Mouse (Mus musculus): ENCODE measurements around the gene Jph2. TPM values are rescaled to one million over a fixed set of nuclear protein-coding genes. Genes with fewer than 3 reads are reported as not detected.
A peak's percentile ranks its signal among the peaks of the same experiment; 100 is the strongest.

Jph2 gene
- polyA plus RNA-seq, 1 experiment from 2014 or later: 0.74 TPM

DNA sequence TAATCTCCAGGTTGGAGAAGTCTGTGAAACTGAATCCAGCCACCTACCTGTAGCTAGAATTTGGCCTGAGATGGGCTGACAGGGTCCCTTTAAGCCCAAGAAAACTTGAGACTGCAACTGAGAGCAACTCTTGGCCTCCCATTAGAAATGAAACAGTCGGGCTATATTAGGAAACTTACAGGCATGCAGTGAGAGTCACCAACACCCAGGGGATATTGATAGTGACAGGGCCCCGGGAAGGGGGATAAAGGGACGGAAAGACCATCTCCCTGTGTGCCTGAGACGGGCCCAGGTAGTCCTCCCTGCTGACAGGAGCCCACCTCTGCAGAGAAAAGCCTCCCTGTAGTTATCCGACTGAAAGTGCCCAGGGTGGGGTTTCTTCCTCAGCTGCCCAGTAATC lies 18.4 kb downstream of the Jph2 start:
- peaks cover 28% of the 10 kb centered on the region for H3K27me3 ChIP-seq
- no peak overlapping the region for H3K4me2 ChIP-seq
- no peak overlapping the region for H3K27ac ChIP-seq (replicated peaks)
- H3K4me1 ChIP-seq (replicated peaks): no peaks in the 10 kb centered on the region
- no peak overlapping the region for H3K4me3 ChIP-seq
- 79% methylated on average over 5 of the region's 5 CpGs for WGBS
- H3K9ac ChIP-seq: no peak overlapping the region
- no peak for ATAC-seq (ENCODE audit: low FRiP score, low read depth)
- H3K36me3 ChIP-seq: no peaks in the 10 kb centered on the region
- no peaks in the 10 kb centered on the region for H3K9me3 ChIP-seq

DNA sequence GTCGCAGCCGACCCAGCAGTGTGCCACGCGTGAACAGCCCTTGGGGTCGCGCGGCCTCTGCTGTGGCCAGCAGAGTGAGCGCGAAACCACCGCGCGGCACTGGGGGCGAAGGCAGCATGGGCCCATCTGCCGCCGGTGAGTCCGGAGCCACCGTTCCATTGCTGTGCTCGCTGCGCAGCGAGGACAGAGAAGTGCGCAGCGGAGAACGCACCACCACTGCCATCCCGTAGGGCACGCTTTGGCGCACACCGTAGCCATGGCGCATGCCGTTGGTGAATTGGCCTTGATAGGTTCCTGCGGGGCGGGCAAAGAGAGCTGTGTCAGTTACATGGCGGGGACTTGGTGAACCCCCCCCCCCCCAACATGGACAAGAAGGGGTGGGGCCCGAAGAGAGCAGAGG lies 21.7 kb downstream of the Jph2 start:
- 42% methylated on average over 33 of the region's 33 CpGs for WGBS
- H3K36me3 ChIP-seq: no peaks in the 10 kb centered on the region
- H3K9me3 ChIP-seq: no peaks in the 10 kb centered on the region
- H3K4me2 ChIP-seq: peak overlapping the region; percentile 35; the same call in 1 of the 2 replicates
- no peaks in the 10 kb centered on the region for H3K4me1 ChIP-seq (replicated peaks)
- peaks cover 31% of the 10 kb centered on the region for H3K27me3 ChIP-seq
- no peak overlapping the region for H3K9ac ChIP-seq
- no peak for ATAC-seq (ENCODE audit: low FRiP score, low read depth)
- no peak overlapping the region for H3K27ac ChIP-seq (replicated peaks)
- H3K4me3 ChIP-seq: peak overlapping the region; percentile 11; the same call in 1 of the 2 replicates

DNA sequence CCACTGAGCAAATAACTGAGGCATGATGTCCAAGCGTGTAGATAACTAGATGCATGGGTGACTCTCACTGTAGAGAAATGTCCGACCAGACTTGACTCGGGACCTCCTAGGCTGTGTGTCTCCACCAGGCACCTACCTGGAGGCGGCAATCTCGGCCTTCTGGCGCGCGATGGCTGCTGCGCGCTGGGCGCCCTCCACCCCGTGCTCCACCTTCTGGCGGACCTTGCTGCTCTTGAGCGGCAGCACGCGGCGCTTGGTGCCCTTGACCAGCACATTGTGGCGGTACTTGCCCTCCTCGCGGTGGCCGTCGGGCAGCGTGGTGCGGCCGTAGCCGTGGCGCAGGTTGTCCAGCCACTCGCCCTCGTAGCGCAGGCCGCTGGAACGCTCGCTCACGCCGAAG lies 22.3 kb downstream of the Jph2 start:
- Histone ChIP-seq H3K36me3 (no peaks in the 10 kb centered on the region), H3K4me2 (peak overlapping the region; percentile 35; the same call in 1 of the 2 replicates)

DNA sequence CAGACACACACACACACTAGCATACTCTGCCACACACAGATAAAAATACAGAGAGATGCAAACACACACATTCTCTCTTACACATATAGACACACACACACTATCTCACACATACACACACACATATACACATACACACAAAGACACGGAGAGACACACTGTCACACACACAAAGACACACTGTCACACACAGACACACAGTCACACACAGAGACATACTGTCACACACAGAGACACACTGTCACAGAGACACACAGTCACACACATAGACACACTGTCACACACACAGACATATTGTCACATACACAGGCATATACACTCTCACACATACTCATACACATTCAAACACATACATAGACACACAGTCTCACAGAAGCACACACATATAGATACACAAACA lies 25.2 kb downstream of the Jph2 start:
- H3K9ac ChIP-seq: no peak overlapping the region
- WGBS: 92% methylated on average over 1 of the region's 1 CpGs

More for the DNA sequence above, 22.3 kb downstream of the Jph2 start:
- H3K9me3 ChIP-seq: no peaks in the 10 kb centered on the region
- ATAC-seq (ENCODE audit: low FRiP score, low read depth): no peak
- no peak overlapping the region for H3K9ac ChIP-seq
- 44% methylated on average over 35 of the region's 35 CpGs for WGBS
- H3K27ac ChIP-seq (replicated peaks): no peak overlapping the region
- no peaks in the 10 kb centered on the region for H3K4me1 ChIP-seq (replicated peaks)
- H3K27me3 ChIP-seq: peaks cover 31% of the 10 kb centered on the region
- H3K4me3 ChIP-seq: peak overlapping the region; percentile 11

DNA sequence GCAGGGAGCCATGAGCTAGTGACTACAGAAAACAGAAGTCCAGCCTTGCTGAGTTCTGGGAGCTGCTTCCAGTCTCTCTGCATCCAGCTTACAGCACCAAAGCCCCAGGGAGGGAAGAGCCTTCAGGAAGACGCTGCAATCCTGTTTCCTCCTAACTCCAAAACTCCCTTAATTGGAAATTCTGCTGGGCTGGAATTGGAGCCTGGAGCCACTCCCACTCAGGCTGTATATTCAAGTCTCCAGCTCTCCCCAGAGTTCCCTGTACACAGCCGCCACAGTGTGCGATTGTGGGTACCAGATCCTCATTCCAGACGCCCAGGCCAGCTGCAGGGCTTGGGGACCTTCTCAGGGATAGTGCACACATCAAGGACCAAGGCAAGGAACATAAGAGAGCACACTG lies 27.6 kb downstream of the Jph2 start:
- Histone ChIP-seq H3K27ac (replicated peaks) (no peak overlapping the region), H3K27me3 (peaks cover 11% of the 10 kb centered on the region), H3K9ac (no peak overlapping the region), H3K4me2 (no peak overlapping the region), H3K9me3 (no peaks in the 10 kb centered on the region), H3K4me3 (no peak overlapping the region), H3K4me1 (replicated peaks) (no peaks in the 10 kb centered on the region), H3K36me3 (no peaks in the 10 kb centered on the region)
- WGBS: 65% methylated on average over 4 of the region's 4 CpGs
- ATAC-seq (ENCODE audit: low FRiP score, low read depth): no peak

More for the DNA sequence above, 25.2 kb downstream of the Jph2 start:
- Histone ChIP-seq H3K27ac (replicated peaks) (no peak overlapping the region), H3K9me3 (no peaks in the 10 kb centered on the region), H3K27me3 (peaks cover 31% of the 10 kb centered on the region), H3K4me3 (no peak overlapping the region), H3K36me3 (no peaks in the 10 kb centered on the region), H3K4me1 (replicated peaks) (no peaks in the 10 kb centered on the region), H3K4me2 (no peak overlapping the region)
- no peak for ATAC-seq (ENCODE audit: low FRiP score, low read depth)

DNA sequence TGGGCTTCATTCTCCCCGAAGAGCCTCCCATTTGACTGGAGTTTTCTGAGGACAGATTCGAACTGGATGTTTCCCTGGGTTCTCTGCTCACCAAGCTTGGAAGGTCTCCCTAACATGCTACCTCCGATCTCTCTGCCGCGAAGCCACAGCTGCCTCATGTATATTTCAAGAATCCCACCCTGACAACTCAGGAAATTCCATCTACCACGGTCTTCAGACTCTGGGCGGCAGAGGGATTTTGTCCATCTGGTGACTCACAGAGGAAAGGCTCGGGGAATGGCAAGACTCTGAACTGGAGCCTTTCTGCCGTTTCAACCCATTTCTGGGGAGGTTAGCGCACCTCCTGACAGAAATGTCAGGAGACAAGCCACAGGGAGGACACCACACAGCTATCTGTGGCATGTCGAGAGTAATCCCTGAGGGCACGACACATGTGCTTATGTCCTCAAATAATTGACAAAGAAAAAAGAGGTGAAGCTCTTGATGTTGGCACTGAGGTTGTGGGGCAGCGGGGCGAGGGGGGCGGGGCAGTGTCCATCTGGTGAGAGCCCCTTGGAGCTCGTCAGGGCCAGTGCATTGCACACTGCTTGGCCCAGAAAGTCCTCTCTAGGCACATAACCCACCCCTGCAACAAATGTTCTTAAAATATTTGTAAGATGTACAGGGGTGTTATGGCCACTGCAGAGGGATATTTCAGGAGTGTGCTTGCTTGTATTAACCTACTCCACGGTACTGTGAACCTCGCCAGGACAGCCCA lies 32.8 kb downstream of the Jph2 start:
- no peak overlapping the region for H3K27ac ChIP-seq (replicated peaks)
- 78% methylated on average over 18 of the region's 18 CpGs for WGBS

DNA sequence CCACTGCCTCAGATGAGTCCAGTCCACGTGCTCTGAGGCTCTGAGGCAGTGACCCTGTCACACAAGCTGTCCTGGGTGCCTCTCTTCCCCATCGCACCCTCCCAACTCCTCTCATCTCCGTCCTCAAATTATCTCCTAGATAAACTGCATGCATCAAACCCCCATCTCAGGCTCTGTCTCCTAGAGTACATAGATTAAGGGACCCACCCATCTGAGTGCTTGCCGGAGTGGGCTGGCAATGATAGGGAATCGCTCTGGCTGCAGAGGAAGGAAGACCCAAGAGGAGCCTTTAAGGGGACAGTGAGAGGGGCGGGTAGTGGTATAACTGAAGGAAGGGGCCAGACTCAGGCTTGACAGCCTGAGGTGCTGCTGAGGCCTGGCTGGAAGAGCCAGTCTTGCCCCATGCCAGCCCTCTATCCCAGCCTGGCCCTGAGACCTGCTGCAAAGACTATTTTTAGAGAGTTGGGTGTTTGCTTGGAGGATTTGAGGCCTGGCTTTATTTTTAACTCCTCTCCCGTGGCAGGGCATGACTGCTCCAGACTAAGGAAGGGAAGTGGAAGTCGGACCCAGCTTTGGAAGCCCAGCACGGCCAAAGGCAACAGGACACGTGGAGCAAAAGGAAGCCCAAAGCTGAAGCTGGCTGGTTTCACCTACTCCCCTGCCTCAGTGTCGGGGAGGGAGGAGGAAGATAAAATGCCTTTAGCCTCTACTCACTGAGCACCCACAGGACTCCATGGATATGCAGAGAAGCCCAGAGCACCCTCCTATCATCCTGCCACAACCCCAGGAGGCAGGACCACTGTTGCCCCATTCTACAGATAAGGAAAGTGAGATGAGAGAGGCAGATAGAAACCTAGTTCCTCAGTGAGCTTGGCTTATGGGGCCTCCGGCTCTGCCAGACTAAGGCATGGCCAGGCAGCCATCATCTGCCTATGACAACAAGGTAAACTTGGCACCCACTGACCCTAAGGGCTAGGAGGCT lies 34.6 kb downstream of the Jph2 start:
- H3K4me2 ChIP-seq: no peak overlapping the region
- no peak for ATAC-seq (ENCODE audit: low FRiP score, low read depth)
- no peaks in the 10 kb centered on the region for H3K36me3 ChIP-seq
- H3K4me1 ChIP-seq (replicated peaks): no peaks in the 10 kb centered on the region
- H3K4me3 ChIP-seq: no peak overlapping the region
- H3K27me3 ChIP-seq: no peaks in the 10 kb centered on the region
- WGBS: 89% methylated on average over 12 of the region's 12 CpGs
- H3K9ac ChIP-seq: no peak overlapping the region
- H3K9me3 ChIP-seq: no peaks in the 10 kb centered on the region
- H3K27ac ChIP-seq (replicated peaks): no peak overlapping the region

More for the DNA sequence above, 32.8 kb downstream of the Jph2 start:
- no peaks in the 10 kb centered on the region for H3K4me1 ChIP-seq (replicated peaks)
- no peak overlapping the region for H3K4me2 ChIP-seq
- H3K27me3 ChIP-seq: no peaks in the 10 kb centered on the region
- no peaks in the 10 kb centered on the region for H3K9me3 ChIP-seq
- H3K36me3 ChIP-seq: no peaks in the 10 kb centered on the region
- no peak overlapping the region for H3K4me3 ChIP-seq
- no peak for ATAC-seq (ENCODE audit: low FRiP score, low read depth)
- no peak overlapping the region for H3K9ac ChIP-seq

DNA sequence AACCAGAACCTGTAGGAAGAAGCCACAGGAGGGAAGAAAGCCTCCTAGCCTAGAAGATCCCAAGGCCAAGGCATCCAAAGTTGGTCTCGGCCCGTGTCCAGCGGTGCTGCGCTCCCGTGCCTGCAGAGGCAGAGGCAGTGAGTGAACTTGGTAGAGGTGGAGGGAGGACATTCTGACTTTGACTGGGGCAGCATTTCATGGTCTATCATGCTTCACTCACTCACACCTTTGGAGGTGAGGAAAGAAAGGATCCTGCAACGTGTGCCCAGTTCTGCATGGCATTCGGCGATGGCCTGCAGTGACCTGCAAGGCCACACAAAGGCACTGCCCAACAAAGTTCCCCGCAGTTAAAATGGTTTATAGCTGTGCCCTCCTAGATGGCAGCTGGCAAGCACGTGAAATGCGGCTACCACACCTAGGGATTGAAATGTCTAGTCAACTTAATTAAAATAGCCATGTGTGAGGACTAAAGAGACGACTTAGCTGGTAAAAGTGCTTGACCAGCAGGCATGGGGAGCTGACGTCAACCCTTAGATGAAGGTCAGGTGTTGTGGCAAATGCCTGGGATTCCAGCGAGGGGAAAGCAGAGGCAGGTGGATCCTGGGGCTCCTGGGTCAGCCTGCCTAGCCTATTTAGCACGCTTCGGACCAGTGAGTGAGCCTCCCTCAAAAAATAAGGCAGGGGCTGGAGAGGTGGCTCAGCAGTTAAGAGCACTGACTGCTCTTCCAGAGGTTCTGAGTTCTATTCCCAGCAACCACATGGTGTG lies 36.8 kb downstream of the Jph2 start:
- H3K4me3 ChIP-seq: no peak overlapping the region
- H3K9ac ChIP-seq: no peak overlapping the region
- WGBS: 83% methylated on average over 16 of the region's 16 CpGs
- no peaks in the 10 kb centered on the region for H3K27me3 ChIP-seq
- ATAC-seq (ENCODE audit: low FRiP score, low read depth): no peak
- no peaks in the 10 kb centered on the region for H3K4me1 ChIP-seq (replicated peaks)
- H3K27ac ChIP-seq (replicated peaks): no peak overlapping the region
- no peaks in the 10 kb centered on the region for H3K36me3 ChIP-seq
- H3K9me3 ChIP-seq: no peaks in the 10 kb centered on the region
- H3K4me2 ChIP-seq: no peak overlapping the region

DNA sequence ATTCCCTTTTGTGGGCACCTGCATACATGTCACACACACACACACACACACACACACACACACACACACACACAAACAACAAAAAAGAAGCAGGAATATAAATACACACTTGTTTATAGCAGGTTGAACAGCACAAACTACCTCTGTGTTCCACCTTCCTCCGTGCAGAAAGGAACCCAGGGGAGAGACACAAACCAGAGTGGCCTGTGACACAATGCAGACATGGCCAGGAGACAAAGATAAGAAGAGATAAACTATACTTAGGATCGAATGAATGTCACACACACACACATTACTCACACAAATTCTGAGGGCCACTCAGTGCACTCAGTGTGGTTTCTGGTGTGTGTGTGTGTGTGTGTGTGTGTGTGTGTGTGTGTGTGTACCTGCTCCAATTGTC lies 38.5 kb downstream of the Jph2 start:
- Histone ChIP-seq H3K4me3 (no peak overlapping the region), H3K27ac (replicated peaks) (no peak overlapping the region), H3K4me1 (replicated peaks) (no peaks in the 10 kb centered on the region), H3K9me3 (no peaks in the 10 kb centered on the region), H3K27me3 (no peaks in the 10 kb centered on the region), H3K9ac (no peak overlapping the region), H3K36me3 (no peaks in the 10 kb centered on the region), H3K4me2 (no peak overlapping the region)
- no peak for ATAC-seq (ENCODE audit: low FRiP score, low read depth)
- WGBS: 81% methylated on average over 2 of the region's 2 CpGs

DNA sequence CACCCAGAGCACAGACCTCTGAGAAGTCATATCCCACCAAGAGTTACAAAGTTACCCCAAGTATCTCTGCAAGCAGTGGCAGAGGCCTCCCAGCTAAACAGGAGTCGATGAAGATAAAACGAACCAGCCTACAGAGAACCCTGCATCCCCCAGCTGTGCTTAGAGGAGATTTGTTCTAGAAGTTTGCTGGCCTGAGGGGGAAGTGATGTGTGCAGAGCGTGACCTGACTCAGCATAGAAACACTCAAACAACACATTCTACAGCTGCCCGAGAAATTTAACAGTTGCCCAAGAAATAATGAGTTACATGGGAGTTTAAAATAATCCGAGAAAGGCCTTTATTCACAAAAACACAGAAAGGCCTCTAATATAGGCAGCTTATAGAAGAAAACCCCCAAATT lies 39.1 kb downstream of the Jph2 start:
- Histone ChIP-seq H3K4me1 (replicated peaks) (no peaks in the 10 kb centered on the region), H3K9me3 (no peaks in the 10 kb centered on the region), H3K4me3 (no peak overlapping the region), H3K27me3 (no peaks in the 10 kb centered on the region), H3K4me2 (no peak overlapping the region), H3K27ac (replicated peaks) (no peak overlapping the region), H3K9ac (no peak overlapping the region), H3K36me3 (no peaks in the 10 kb centered on the region)
- WGBS: 86% methylated on average over 5 of the region's 5 CpGs
- no peak for ATAC-seq (ENCODE audit: low FRiP score, low read depth)

DNA sequence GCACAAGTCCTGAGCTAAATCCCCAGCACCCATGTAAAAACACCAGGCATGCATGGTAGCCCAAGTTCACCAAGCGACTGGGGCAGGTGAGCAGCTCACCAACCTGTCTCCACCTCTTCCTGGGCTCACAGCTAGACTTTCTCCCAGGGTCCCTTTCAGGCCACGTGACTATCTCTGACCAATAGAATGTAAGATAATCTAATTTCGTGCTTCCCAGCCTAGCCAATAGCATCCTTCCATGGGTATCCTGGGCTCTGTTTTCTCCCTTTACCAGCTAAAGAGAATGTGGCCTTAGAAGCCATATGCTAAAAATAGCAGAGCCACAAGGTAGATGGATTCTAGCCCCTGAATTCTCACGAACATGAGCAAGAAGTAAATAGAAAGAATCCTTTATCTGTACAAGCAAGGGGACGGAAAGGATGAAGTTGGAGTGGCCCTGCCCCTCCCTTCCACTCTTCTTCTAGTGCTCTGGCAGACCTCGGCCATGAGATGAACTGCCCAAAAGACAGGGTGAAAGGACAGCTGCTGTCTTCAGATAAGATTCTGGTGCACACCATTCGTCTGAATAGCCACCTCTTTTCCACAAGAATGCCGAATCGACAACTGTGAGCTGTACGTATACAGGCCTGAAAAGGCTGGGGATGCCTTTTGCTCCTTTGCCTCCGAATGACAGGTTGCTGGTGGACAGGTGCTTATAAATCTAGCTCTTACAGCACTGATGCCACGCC lies 41.5 kb downstream of the Jph2 start:
- Histone ChIP-seq H3K4me2 (no peak overlapping the region), H3K27me3 (no peaks in the 10 kb centered on the region), H3K36me3 (no peaks in the 10 kb centered on the region), H3K9ac (no peak overlapping the region), H3K27ac (replicated peaks) (no peak overlapping the region), H3K4me1 (replicated peaks) (no peaks in the 10 kb centered on the region), H3K4me3 (no peak overlapping the region), H3K9me3 (no peaks in the 10 kb centered on the region)
- no peak for ATAC-seq (ENCODE audit: low FRiP score, low read depth)
- WGBS: 87% methylated on average over 12 of the region's 12 CpGs

All from hindbrain, embryonic 15.5 days (tissue).